Mouse (Mus musculus) skeletal muscle tissue, adult 2 months (tissue): ENCODE measurements at regions not wholly inside any gene's neighbourhood (a gene's known extent, or its start where the extent isn't known, plus 50 kb on each side); places are given as distances from the start of the nearest gene placed in this dataset.
A peak's percentile ranks its signal among the peaks of the same experiment; 100 is the strongest.
"Not testable (repeated sequence)": the region's sequence is repeated elsewhere in the genome, so short reads cannot be mapped to it uniquely, and the experiment has no call there.

Experiments
- DNase-seq: peaks from one replicate; pipeline ENCODE4 v3.0.0-alpha.2; 2012; ENCODE audit warnings: low read depth, low spot score

DNA sequence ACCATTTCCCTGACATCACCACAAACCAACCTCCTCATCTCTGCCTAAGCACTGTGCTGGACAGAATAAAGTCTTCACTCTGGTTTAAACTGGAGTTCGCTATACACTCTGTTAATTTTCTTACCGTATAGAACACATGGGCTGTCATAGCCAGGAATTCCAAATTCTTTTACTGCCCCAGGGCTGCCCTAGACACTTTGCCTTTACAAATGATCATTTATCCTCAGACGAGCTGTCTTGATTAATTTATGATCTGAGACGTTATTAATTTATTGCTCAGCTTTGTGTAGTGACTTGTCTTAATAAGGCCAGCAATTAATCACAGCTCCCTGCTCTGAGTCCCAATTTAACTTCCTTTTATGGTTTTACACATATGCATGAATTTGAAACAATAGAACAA lies 125.2 kb upstream of the Lnx1 start:
- no peak for DNase-seq

DNA sequence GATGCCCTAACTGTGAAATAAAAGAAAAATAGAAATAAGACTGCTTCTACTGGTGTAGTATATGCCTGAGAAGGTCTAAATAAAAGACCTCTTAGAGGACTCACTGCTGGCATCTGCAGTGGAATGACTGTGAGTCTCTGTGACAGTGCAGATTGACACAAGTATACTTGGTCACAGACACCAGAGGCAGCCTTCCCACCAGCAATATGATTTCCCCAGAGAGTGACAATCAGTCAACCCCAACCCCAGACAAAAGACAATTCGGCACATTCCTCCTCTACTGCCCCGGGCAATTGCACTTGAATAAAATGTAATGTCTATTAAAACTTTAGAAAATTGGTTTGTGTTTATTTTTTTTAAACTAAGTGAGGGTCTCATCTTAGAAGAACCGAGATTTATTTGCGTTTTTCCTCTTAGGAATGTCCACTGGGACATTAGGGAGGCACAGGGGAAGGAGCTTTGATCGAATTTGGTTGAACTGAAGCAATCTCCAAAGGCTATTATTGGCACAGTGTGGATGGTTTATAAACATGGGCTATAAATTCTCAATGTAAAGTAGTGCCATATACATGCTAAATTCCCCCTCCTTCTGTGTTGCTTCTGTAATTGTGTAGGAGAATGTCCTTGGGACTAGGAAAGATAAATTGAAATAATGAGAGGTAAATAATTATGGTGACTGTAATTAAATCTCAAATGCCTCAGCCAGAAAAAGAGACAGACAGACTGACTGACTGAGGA lies 123.0 kb upstream of the Lnx1 start:
- no peak for DNase-seq

DNA sequence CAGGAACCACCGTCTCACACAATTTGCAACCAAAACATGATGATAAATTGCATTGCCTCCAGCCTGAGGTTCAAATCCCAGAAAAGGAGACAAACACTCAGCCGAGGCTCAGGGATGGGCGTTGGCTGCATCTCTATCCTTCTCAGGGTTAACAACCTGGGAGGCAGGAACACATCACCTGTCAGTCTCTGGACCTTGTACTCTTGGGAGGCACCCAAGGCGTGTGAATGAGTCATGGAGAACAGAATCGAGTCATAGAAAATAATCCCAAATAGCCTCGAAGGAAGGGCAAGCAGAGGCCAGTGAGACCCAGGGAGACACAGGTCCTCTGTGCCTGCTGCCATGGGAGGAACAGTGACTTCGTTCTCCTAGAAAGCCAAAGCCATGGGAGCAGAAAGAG lies 121.0 kb upstream of the Lnx1 start:
- no peak for DNase-seq

DNA sequence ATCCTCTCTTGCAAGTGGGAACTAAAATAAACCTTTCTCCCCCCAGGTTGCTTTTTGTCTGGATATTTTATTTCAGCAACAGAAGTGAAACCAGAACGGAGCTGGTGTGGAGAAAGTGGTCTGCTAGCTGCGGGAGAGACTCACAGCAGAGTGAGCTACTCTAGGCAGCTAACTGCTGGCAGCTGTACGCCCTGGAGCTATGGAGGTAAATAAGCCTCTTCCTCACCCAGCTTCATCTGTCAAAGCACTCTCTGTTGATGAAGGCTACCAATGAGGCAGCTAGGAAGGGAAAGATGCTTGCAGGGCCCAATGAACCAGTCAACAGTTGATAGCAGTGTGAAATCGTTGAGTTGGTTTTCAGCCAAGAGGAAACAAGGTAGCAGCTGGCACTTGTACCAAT lies 119.3 kb upstream of the Lnx1 start:
- no peak for DNase-seq

DNA sequence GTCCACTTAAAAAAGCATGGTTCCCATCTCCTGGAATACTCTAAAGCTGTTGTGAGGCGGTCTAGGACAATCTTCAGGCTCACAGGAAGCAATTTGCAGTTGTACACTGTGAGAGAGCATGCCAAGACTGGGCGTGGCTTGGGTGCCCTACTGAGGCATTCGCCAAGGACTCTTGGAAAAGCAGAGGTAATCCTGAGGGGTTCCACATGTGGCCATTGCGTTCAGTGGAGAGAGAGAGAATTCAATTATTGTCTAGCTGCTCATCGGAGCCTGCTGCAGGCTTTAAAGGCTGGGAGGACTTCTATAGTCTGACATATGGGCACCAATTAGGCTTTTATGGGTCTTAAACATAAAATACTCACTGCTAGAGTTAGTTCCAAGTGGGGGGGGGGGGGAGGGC lies 113.8 kb upstream of the Lnx1 start:
- DNase-seq: no peak

DNA sequence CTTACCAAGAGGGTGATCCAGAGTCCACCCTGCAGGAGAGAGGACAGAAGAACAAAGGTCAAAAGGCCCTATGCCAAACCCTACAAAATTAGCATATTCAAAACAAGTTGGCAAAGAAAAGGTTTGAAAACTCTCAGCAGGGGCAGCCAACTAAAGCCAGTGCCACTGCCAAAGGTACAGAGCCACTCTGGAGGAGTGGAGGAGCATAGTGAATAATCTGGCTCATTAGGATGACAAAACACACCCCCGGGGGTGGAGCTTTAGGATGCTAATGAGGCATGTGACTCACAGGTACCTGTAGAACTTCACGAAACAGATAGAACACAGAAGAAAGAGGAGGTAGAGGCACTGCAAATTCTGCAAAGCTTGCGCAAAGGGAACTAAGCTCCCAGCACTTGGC lies 110.7 kb upstream of the Lnx1 start:
- DNase-seq: no peak

DNA sequence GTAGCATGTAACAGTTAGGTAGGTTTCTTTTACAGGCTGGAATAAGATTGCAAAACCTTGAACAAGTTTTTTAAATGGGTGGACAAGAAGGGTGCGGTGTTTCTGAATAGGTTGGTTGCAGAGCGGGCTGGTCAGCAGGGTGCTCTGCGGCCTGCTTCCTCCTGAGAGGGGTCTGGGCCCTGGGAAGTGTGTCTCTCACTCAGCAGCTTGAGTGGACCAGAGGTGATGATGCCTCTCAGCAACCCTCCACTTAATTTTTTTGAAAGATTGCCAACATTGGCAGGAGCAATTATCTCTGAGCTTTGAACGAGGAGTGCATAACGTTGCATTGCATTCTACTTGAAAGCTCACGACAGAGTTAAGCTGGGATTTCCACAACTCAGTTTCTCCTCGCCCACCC lies 108.3 kb upstream of the Lnx1 start:
- no peak for DNase-seq

DNA sequence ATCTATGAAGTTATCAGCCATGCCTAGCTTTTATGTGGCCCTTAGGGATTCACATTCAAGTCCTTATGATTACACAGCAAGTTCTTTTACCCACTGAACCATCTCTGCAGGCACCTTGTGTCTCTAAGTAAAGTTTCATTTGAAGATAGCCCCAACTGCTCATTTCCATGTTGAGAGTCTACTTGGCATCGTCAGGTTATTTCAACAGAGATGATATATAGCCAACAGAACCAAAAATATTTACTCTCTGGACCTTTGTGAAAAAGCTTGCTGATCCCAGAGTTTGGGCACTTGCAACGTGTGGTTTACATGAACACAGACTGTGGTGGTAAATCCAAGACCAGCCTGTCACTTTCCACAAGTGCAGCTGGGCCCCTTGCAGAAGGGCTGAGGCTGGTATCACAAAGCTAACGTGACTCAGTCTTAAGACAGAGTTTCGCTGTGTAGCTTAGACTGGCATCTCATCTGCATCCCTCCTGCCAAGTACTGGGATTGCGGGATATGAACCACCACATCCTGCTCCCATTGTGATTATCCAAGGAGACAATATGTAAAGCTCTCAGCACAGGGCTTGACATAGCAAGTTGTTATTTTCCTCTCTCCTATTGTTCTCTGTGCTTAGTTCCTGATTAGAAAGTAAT lies 105.0 kb upstream of the Lnx1 start:
- no peak for DNase-seq

DNA sequence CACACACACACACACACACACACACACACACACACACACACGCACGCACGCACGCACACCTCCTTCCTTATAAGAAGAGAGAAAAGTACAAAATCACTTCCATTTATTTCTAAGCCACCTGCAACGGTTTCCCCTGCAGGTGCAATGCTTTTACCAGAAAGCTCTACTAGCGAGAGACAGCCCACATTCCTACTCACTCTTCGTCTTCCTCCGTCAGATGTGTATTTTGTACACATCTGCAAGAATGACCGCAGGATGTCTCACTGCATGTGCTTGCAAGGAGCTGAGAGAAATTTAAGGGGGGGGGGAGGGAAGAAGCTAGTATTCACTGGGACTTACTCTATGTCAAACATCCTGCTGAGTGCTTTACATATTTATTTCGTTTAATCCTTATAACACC lies 99.2 kb upstream of the Lnx1 start:
- DNase-seq: no peak

DNA sequence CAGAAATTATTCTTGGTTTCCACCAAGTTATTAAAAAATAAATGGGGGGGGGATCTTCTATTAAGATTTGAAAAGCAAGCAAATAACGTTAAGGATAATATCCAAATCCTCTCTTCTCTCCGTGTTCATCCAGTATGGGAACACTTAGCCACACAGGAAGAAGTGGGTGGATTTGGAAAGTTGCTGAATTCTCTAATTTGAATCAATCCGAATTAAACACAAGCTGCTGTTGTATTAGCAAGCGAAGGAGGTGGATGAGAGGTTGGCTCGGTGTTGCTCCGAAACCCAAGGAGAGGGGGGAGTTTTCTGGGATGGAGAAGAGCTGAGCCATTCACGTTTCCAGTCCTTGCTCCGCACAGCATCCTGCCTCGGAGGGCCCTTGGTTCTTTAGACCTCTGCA lies 97.6 kb upstream of the Lnx1 start:
- DNase-seq: no peak

DNA sequence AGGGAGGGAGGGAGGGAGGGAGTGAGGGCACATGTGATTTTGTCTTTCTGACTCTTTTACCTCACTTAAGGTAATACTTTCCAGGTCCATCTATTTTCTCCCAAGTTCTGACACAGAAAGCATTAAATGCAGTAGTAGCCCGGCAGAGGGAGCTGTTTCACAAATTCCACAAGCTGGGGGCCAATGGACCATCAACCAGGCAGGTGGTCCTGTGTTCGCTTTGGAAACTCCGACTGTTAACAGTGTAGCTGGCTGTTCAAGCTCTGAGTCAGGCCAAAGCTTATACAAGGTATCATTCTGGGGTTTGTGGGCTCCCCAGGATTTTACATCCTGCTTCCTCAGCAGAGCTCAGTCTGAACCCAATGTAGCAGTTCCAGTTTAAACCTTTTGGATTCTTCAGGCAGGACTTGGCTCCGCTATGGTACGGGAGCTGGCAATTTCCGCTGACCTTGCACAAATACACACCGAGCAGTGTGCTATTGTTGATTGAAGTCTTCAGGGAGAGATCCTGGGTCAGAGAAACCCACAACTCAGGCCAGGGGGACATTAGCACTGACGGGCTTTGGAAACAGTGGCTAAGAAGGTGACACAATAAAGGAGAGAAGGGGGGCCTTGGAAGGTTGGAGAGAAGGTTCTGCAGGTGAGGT lies 93.8 kb upstream of the Lnx1 start:
- no peak for DNase-seq

DNA sequence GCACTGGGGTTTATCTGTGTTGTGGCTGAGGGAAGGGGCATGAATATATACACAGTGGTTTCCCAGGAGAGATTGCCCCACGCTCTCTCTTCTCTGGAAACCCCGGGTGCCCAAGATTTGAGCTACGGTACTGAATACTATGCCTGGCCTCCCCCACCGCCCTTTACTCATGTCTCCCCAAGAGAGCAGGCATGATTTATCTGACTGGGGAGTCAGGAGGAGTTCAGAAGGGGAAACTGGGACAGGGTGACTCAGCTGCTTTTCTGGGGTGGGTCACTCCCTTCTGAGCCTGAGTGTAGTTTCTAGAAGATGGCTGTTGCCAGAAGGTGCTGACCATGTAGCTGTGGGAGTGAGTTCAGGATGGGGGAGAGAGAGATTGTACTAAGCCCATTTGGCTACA lies 92.0 kb upstream of the Lnx1 start:
- peak; percentile 65 for DNase-seq

DNA sequence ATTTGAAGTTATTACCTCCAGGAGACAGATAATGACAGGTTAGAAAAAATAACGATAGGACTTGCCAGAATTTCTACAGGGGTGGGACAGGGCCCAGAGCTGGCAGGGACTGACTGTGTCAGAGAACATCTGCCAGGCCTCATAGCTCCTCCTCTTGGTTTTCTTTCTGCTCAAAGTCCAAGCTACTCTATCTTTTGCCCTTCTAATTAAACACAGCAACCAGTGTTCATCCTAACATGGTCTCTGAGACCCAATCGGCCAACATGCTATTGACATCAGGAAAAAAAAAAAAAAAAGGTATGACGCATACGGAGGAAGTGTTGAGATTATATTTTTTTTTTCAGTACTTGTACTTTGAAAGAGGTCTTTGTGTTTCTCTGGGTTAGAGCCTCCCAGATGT lies 90.7 kb upstream of the Lnx1 start:
- no peak for DNase-seq

DNA sequence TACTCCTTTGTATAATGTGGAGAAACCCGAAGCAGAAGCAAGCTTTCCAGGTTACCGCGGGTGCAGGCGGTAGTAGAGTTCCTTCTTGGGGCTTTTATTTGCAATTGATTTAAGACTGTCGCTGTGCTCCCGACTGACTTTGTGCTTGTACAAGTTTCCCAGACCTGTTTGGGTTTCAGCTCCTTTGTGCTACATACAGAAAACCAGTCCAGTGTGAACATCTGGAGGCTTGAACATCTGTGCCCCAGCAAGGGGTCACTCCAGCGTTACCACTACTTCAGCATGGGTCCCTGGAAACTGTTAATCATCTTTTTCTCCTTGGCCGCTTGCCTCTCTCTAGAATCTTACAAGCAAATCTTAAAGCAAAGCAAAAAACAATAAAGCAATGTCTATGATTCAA lies 90.2 kb upstream of the Lnx1 start:
- no peak for DNase-seq

DNA sequence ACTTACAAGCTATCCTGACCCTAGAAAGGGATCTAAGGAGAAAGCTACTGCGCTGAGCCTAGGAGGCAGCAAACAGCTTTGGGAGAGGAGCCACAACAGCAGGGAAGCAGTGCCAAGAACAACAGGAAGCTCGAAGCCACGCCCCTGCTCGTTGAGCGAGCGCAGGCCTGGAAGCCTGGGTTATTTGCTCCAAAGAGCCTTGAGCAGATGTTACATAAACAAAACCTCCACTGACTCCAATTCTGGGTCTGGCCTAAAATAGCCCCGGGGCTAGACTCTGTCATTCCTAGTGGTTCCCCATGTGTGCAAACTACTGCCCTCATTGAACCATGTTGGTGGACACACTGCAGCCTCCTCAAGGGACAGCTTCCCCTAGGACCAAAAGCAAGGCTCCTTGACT lies 89.6 kb upstream of the Lnx1 start:
- DNase-seq: peak; percentile 93

DNA sequence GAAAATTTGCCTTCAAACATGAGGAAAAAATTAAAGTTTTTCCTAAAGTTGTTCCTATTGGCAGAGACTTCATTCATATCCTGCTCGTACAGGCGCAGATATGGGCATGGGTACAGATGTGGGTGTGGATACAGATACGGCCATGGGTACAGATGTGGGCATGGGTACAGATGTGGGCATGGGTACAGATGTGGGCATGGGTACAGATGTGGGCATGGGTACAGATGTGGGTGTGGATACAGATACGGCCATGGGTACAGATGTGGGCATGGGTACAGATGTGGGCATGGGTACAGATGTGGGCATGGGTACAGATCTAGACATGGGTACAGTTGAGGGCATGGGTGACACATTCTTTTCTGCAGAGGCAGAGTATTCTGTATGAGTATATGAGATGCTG lies 87.8 kb upstream of the Lnx1 start:
- not testable (repeated sequence) for DNase-seq

DNA sequence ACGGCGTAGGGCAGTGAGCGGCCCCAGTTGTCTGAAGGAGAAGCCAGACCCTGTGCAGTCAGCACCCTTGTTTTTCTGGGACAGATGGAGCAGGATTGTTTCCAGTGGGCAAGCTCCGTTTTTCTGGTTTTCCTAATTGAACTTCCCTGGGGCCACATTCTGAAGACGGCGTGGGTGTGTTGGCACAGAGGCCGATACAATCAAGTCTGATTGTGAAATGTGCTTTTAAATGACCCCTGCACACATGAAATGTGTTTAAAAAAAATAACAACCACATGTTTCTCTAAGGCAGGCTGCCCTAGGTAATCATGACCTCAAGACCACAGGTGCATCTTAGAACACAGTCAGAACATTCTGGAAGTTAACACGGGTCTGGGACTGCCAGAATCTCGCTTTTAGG lies 81.2 kb upstream of the Lnx1 start:
- peak; percentile 79 for DNase-seq

DNA sequence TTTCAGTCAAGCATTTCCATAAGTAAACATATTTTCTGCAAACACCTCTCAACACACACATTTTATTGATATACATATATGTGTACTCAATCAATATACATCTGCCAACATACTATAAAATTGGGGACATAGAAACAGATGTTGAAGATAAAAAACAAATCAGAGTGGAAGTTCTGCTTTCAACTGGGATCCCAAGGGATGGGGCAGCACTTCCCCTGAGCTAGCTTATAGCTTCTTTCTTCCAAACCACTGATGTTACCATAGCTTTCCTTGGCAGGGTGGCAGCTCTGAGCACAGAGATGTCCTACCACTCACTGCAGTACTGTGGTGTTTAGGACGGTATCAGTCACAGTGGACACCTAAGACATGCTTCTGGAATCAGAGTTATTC lies 75.4 kb upstream of the Lnx1 start:
- DNase-seq: no peak

DNA sequence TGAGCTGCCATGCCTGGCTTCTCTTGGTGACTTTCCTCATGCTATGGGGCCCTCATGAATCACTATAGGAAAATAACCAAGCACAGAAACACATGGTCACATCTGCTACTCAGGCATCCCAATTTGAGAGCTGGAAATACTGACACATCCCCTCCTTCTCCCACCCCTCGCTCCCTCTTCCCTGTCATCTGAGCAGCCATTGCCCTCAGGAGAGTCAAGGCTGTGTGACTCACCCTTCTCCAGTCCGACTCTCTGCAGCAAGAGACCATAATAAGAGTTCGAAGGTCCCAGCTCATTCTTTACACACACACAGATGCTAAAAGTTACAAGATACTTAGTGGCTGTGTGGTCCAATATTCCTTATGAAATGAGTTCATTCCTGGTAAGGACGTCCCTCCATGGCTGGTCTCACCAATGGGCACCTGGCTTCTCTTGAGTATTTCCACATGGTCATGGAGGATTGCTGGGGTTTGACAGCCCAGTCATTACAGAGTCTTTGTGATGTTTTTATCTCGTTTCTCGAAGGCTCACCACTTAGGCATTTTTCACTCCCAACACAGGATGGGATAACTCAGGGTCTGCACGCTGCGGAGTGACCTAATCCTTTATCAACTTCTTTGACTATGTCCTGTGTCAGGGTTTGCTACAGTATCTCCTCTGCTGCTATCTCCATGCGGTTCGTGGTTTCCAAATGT lies 74.8 kb upstream of the Lnx1 start:
- no peak for DNase-seq

DNA sequence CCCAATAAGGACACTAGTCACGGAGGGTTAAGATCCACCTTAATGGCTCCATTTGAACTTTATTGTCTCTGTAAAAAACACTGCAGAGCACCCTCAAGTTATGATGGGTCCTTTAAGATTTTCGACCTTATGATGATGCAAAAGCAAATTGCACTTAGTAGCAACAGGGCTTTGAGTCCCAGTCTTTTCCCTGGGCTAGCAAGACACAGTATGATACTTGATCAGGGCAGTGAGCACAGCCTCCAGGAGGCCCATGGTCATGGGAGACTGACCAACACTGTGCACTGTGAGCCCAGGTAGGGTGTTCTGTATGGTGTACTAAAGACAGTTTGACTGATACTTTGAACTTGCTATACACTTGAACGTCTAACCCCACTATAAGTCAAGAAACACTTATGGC lies 73.4 kb upstream of the Lnx1 start:
- no peak for DNase-seq

DNA sequence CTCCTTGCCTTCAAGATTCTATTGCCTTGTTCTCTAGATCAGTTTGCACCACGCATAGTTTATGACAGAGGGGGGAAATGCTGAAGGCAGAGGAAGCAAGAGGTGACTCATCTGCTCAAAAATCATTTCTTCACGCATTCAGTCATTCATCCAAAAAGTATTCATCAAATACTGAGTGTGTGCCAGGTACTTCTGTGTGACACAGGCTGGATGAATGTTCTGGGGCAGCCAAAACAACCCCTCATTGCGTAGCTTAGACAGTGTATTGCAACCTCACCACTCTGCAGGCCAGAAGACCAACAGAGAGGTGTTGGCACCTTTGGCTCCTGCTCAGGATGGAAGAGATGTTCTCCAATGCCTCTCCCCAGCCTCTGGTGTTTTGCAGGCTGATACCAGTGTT lies 72.9 kb upstream of the Lnx1 start:
- DNase-seq: no peak

DNA sequence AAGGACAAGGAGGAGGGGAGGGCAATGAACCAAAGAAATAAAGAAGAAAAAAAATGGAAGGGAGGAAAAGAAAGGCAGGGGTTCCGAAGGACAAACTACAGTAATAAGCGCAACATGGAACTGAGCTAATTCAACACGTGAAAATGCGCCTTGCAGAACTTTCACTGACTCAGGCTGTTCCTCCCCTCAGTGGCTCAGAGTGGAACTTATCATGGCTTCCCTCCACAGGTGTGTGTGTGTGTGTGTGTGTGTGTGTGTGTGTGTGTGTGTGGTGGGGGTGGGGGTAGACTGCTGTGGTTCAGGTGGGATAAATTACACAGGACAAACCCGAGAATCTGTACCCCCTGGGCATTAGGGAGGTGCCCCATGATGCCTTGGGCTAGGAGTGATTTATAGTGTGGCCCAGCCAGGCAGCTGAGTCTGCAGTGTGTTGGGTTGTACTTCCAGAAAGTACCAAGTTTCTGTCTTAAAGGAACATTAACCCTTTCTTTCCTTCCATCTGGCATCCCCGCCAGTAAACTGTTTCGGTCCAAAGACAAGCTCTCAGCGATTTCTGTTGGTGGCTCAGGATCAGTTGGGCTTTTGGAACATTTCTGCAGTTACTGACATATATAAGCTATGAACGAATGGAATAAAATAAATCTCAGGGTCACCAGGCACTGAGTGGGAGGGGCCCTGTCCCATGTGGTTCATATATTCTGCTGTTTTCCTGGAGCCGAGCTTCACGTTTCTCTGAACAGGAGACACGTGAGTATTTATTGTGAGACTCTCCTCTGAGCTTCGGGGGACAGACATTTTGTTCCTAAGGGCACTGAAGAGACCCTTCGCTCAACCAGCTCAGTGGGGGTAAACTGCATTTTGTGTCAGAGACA lies 71.1 kb upstream of the Lnx1 start:
- DNase-seq: no peak
